Mouse (Mus musculus) kidney, adult 11 months (tissue): ENCODE data around the gene Cphx3.
"Not testable (repeated sequence)": the region's sequence is repeated elsewhere in the genome, so short reads cannot be mapped to it uniquely, and the experiment has no call there.

Source experiments
- DNase-seq: peaks from one replicate; pipeline ENCODE4 v3.0.0; 2022

The Cphx3 gene

GRCm38 (mm10) chr14:26181660-26182059, 99.6 kb downstream of the Cphx3 start:
- not testable (repeated sequence) for DNase-seq

- DNase-seq = not testable (repeated sequence)
These were observed 100.3 kb downstream of the Cphx3 start, which contains the start of gene Plac9b for GRCm38 (mm10) chr14:26182380-26182779. TSS of gene Plac9b (minus strand) at chr14:26182480.

- DNase-seq = not testable (repeated sequence)
These were observed 104.5 kb downstream of the Cphx3 start for GRCm38 (mm10) chr14:26186638-26187037.

GRCm38 (mm10) chr14:26188361-26188760, 106.3 kb downstream of the Cphx3 start:
- not testable (repeated sequence) for DNase-seq

- DNase-seq = not testable (repeated sequence)
These were observed 115.8 kb downstream of the Cphx3 start for GRCm38 (mm10) chr14:26197851-26198250.

GRCm38 (mm10) chr14:26206197-26206925, 124.3 kb downstream of the Cphx3 start:
- DNase-seq = not testable (repeated sequence)

GRCm38 (mm10) chr14:26206926-26207247, 124.8 kb downstream of the Cphx3 start, which contains the start of gene Tmem254b:
TSS of gene Tmem254b (minus strand) at chr14:26207041.
- DNase-seq = not testable (repeated sequence)

GRCm38 (mm10) chr14:26216233-26217000, 134.3 kb downstream of the Cphx3 start:
- not testable (repeated sequence) for DNase-seq

- DNase-seq = not testable (repeated sequence)
These were observed 155.1 kb downstream of the Cphx3 start for GRCm38 (mm10) chr14:26237183-26237582.

GRCm38 (mm10) chr14:26257756-26258617, 175.9 kb downstream of the Cphx3 start, which contains the start of gene Duxbl3:
TSS of gene Duxbl3 (plus strand) at chr14:26257962.
- DNase-seq = not testable (repeated sequence)

- DNase-seq = not testable (repeated sequence)
These were observed 176.6 kb downstream of the Cphx3 start for GRCm38 (mm10) chr14:26258729-26259128.
